Mouse (Mus musculus): Measurements from ENCODE around the gene Tor3a.

Gene Tor3a

GRCm38 (mm10) chr1:156674195-156675000 is at the start of gene Tor3a:
Gene Tor3a, minus strand, starts transcription at chr1:156674356.
- peak; percentile 92 for DNase-seq (ENCODE audit: low read depth)

- peak; percentile 38 for DNase-seq (ENCODE audit: low read depth)
These were observed 47.9 kb upstream of the Tor3a start for GRCm38 (mm10) chr1:156722089-156722488.

GRCm38 (mm10) chr1:156720046-156720445 is 45.9 kb upstream of the Tor3a start:
- no peak for DNase-seq (ENCODE audit: low read depth)

- DNase-seq (ENCODE audit: low read depth) = peak; percentile 98
These were observed 45.0 kb upstream of the Tor3a start, which contains the start of gene Fam20b for GRCm38 (mm10) chr1:156718950-156719805. Gene Fam20b, minus strand, starts transcription at chr1:156719086.

GRCm38 (mm10) chr1:156718286-156718949 is 44.3 kb upstream of the Tor3a start:
- DNase-seq (ENCODE audit: low read depth) = no peak

- peak; percentile 9 for DNase-seq (ENCODE audit: low read depth)
These were observed 43.7 kb upstream of the Tor3a start for GRCm38 (mm10) chr1:156717751-156718285.

GRCm38 (mm10) chr1:156716681-156717080 is 42.5 kb upstream of the Tor3a start:
- DNase-seq (ENCODE audit: low read depth) = no peak

GRCm38 (mm10) chr1:156710472-156711098 is 36.4 kb upstream of the Tor3a start:
- no peak for DNase-seq (ENCODE audit: low read depth)

GRCm38 (mm10) chr1:156708672-156709071 is 34.5 kb upstream of the Tor3a start:
- DNase-seq (ENCODE audit: low read depth) = no peak

- DNase-seq (ENCODE audit: low read depth) = no peak
These were observed 31.6 kb upstream of the Tor3a start for GRCm38 (mm10) chr1:156705696-156706285.

- DNase-seq (ENCODE audit: low read depth) = no peak
These were observed 29.3 kb upstream of the Tor3a start for GRCm38 (mm10) chr1:156703444-156703843.

GRCm38 (mm10) chr1:156702151-156702550 is 28.0 kb upstream of the Tor3a start:
- DNase-seq (ENCODE audit: low read depth) = no peak

GRCm38 (mm10) chr1:156686025-156686661 is 12.0 kb upstream of the Tor3a start:
- DNase-seq (ENCODE audit: low read depth) = no peak

GRCm38 (mm10) chr1:156679599-156679998 is 5.4 kb upstream of the Tor3a start:
- peak; percentile 66 for DNase-seq (ENCODE audit: low read depth)

GRCm38 (mm10) chr1:156677230-156677629 is 3.1 kb upstream of the Tor3a start:
- DNase-seq (ENCODE audit: low read depth) = no peak

GRCm38 (mm10) chr1:156676596-156676995 is 2.4 kb upstream of the Tor3a start:
- DNase-seq (ENCODE audit: low read depth) = no peak

GRCm38 (mm10) chr1:156676171-156676570 is 2.0 kb upstream of the Tor3a start:
- DNase-seq (ENCODE audit: low read depth) = peak; percentile 63

GRCm38 (mm10) chr1:156673476-156674194 is 521 bp downstream of the Tor3a start:
- peak; percentile 46 for DNase-seq (ENCODE audit: low read depth)

GRCm38 (mm10) chr1:156672720-156673475 is 1.3 kb downstream of the Tor3a start:
- no peak for DNase-seq (ENCODE audit: low read depth)
